Mouse (Mus musculus): Measurements from ENCODE around the gene Sufu. TPM values are rescaled to one million over a fixed set of nuclear protein-coding genes. Genes with fewer than 3 reads are reported as not detected.

Sufu gene
- total and polyA plus RNA-seq, 3 experiments, result 8.7 to 11.0 (median 10.6) TPM

GRCm38 (mm10) chr19:46455556-46455955 is 58.9 kb downstream of the Sufu start:
- intact Hi-C loops (cut with DNase I), result loop anchor here (2.0 kb wide), 2 partner anchors 23 to 47 kb away; no protein-coding TSS in a partner anchor
- TF ChIP-seq CTCF (IDR thresholded peaks at IDR 0.05) (no peak), EP300 (IDR thresholded peaks at IDR 0.05; ENCODE audit: insufficient read depth, low read depth, low read length) (no peak), POLR2A (IDR thresholded peaks at IDR 0.05; ENCODE audit: insufficient read depth, low read depth, low read length) (no peak)
- no peak for DNase-seq
- Histone ChIP-seq H3K4me3 (no peak overlapping the region), H3K4me1 (ENCODE audit: control insufficient read depth, insufficient read depth, low read length) (peaks cover 55% of the 10 kb centered on the region), H3K36me3 (ENCODE audit: control insufficient read depth, insufficient read depth, low read length) (peaks cover 4% of the 10 kb centered on the region), H3K27ac (peak overlapping the region; percentile 67), H3K27me3 (ENCODE audit: control insufficient read depth, insufficient read depth, low read length) (no peaks in the 10 kb centered on the region), H3K9ac (ENCODE audit: low read depth, low read length) (no peak overlapping the region), H3K79me2 (replicated peaks; ENCODE audit: control insufficient read depth, insufficient read depth, low read length) (no peaks in the 10 kb centered on the region)
- WGBS, result 80% methylated on average over 8 of the region's 8 CpGs

DNA sequence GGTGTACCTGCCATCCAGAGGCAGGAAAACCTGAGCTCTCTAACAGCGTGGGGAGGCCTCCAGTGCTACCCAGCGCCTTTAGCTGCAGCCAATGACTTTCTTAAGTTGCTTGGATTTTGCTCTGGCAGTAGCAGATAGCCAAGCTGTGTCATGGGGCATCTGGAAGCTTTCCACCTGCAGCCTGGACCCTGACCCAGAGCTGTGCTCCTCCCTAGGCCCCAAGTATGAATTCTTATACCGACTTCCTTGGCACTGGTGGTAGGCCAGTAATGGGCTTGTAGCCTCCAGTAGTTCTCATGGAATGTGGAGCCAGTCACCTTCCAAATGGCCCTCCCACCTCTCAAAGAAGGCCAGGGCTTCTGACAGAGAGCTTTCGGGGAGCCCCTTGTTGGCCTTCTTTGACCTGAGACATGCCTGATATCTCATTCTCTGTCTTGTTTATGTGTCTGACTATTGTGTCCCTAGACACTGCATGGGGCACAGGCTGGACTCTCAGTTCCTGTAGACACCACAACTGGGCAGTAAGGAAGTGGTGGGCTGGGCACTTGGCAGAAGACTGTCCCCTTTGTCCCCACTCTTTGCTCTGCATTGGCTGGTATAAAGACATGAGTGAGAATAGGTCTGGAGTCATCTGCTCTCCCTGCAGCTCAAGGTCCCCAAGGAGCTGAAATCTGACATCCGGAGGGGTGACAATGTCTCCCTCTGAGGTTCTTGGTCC is 59.5 kb downstream of the Sufu start:
- no peak overlapping the region for H3K4me3 ChIP-seq
- DNase-seq, result peak in 1 of 2 experiments; percentile 24
- peak overlapping the region; percentile 67 for H3K27ac ChIP-seq
- H3K79me2 ChIP-seq (replicated peaks; ENCODE audit: control insufficient read depth, insufficient read depth, low read length), result no peaks in the 10 kb centered on the region
- no peaks in the 10 kb centered on the region for H3K27me3 ChIP-seq (ENCODE audit: control insufficient read depth, insufficient read depth, low read length)
- no peak overlapping the region for H3K9ac ChIP-seq (ENCODE audit: low read depth, low read length)
- 58% methylated on average over 5 of the region's 5 CpGs for WGBS
- H3K36me3 ChIP-seq (ENCODE audit: control insufficient read depth, insufficient read depth, low read length), result peaks cover 4% of the 10 kb centered on the region
- TF ChIP-seq CTCF (IDR thresholded peaks at IDR 0.05) (no peak), POLR2A (IDR thresholded peaks at IDR 0.05; ENCODE audit: insufficient read depth, low read depth, low read length) (no peak), EP300 (IDR thresholded peaks at IDR 0.05; ENCODE audit: insufficient read depth, low read depth, low read length) (no peak)
- peaks cover 55% of the 10 kb centered on the region for H3K4me1 ChIP-seq (ENCODE audit: control insufficient read depth, insufficient read depth, low read length)
- intact Hi-C loops (cut with DNase I), result loop anchor here (2.0 kb wide), 1 partner anchor 69 kb away; no protein-coding TSS in a partner anchor

DNA sequence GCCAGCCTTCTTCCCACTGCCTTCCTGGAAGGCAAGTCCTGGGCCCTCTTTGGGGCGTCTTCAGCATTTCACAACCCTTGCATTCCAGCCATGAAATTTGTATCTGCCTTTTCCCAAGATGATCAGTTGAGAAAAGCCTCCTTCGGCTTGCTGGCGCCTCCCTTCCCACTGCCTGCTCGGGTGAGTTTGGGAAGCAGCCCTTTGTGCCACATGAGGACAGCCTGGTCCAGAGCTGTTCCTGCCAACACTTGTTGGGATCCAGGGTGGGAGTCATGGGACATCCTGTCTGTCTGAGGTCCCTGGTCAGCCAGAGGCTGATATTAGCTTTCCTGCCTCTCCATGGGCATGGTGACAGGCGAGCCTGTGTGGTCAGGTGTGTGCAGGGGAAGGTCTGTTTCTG is 61.1 kb downstream of the Sufu start:
- H3K4me3 ChIP-seq, result no peak overlapping the region
- peak overlapping the region; percentile 69 for H3K27ac ChIP-seq
- DNase-seq, result peak; percentile 48 to 56
- H3K36me3 ChIP-seq (ENCODE audit: control insufficient read depth, insufficient read depth, low read length), result peaks cover 4% of the 10 kb centered on the region
- H3K4me1 ChIP-seq (ENCODE audit: control insufficient read depth, insufficient read depth, low read length), result peaks cover 54% of the 10 kb centered on the region
- 35% methylated on average over 5 of the region's 5 CpGs for WGBS
- intact Hi-C loops (cut with DNase I), result loop anchor here (2.0 kb wide), 1 partner anchor 67 kb away; no protein-coding TSS in a partner anchor
- no peaks in the 10 kb centered on the region for H3K27me3 ChIP-seq (ENCODE audit: control insufficient read depth, insufficient read depth, low read length)
- H3K9ac ChIP-seq (ENCODE audit: low read depth, low read length), result no peak overlapping the region; the same call in 1 of the 2 replicates
- TF ChIP-seq CTCF (IDR thresholded peaks at IDR 0.05), result no peak
- TF ChIP-seq EP300 (IDR thresholded peaks at IDR 0.05; ENCODE audit: insufficient read depth, low read depth, low read length), result peak; percentile 76; the same call in 1 of the 2 replicates
- TF ChIP-seq POLR2A (IDR thresholded peaks at IDR 0.05; ENCODE audit: insufficient read depth, low read depth, low read length), result no peak
- no peaks in the 10 kb centered on the region for H3K79me2 ChIP-seq (replicated peaks; ENCODE audit: control insufficient read depth, insufficient read depth, low read length)

DNA sequence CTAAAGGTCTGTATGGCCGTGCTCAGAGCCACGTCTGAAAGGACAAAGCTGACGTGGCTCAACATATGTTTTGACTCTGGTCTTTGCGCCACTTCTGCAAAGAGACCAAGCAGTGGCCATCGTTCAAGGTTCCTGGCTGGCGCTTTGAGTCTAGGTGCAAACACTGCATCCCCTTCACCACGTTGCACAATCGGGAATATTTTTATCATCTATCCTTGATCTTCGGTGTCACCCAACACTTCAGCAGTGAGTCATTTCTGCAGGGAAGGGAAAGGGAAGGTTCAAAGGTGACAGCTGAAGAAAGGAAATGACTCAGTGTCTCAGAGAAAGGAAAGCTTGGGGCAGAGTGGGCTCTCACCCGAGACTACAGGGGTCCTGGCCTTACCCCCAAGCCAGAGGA is 62.6 kb downstream of the Sufu start:
- Histone ChIP-seq H3K36me3 (ENCODE audit: control insufficient read depth, insufficient read depth, low read length) (peaks cover 4% of the 10 kb centered on the region), H3K4me1 (ENCODE audit: control insufficient read depth, insufficient read depth, low read length) (peaks cover 48% of the 10 kb centered on the region), H3K27ac (peak overlapping the region; percentile 69), H3K79me2 (replicated peaks; ENCODE audit: control insufficient read depth, insufficient read depth, low read length) (no peaks in the 10 kb centered on the region), H3K27me3 (ENCODE audit: control insufficient read depth, insufficient read depth, low read length) (no peaks in the 10 kb centered on the region), H3K4me3 (no peak overlapping the region), H3K9ac (ENCODE audit: low read depth, low read length) (no peak overlapping the region)
- DNase-seq, result no peak
- WGBS, result 33% methylated on average over 10 of the region's 10 CpGs
- TF ChIP-seq POLR2A (IDR thresholded peaks at IDR 0.05; ENCODE audit: insufficient read depth, low read depth, low read length) (no peak), CTCF (IDR thresholded peaks at IDR 0.05) (no peak), EP300 (IDR thresholded peaks at IDR 0.05; ENCODE audit: insufficient read depth, low read depth, low read length) (no peak)
- intact Hi-C loops (cut with DNase I), result no loop called here

DNA sequence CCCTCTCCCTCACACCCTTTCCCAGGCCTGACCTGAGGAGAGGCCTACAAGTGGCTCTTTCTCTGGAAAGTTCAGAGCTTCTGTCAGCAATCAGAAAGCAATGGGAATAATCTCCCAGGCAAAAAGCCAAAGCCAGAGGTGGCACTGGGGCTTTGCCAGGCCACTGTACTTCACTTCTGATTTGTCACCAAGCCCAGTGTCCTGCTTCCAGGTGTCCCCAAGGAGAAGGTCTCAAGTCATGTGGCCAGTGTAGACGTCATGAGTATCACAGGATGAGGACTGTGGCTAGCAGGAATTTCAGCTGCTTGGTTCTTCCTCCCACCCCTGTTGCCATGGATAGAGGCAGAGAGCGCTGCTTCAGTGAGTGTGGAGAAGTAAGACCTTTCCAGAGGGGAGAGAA is 63.2 kb downstream of the Sufu start:
- peaks cover 42% of the 10 kb centered on the region for H3K4me1 ChIP-seq (ENCODE audit: control insufficient read depth, insufficient read depth, low read length)
- H3K36me3 ChIP-seq (ENCODE audit: control insufficient read depth, insufficient read depth, low read length), result peaks cover 4% of the 10 kb centered on the region
- DNase-seq, result peak; percentile 69 to 81
- no peaks in the 10 kb centered on the region for H3K79me2 ChIP-seq (replicated peaks; ENCODE audit: control insufficient read depth, insufficient read depth, low read length)
- TF ChIP-seq CTCF (IDR thresholded peaks at IDR 0.05), result no peak
- 0 out of 2 replicates have a peak, but pooled peaks have one; percentile 16 for TF ChIP-seq POLR2A (IDR thresholded peaks at IDR 0.05; ENCODE audit: insufficient read depth, low read depth, low read length)
- peak; percentile 95 for TF ChIP-seq EP300 (IDR thresholded peaks at IDR 0.05; ENCODE audit: insufficient read depth, low read depth, low read length)
- H3K9ac ChIP-seq (ENCODE audit: low read depth, low read length), result no peak overlapping the region
- 36% methylated on average over 2 of the region's 2 CpGs for whole genome bisulfite sequencing
- H3K4me3 ChIP-seq, result no peak overlapping the region
- H3K27me3 ChIP-seq (ENCODE audit: control insufficient read depth, insufficient read depth, low read length), result no peaks in the 10 kb centered on the region
- H3K27ac ChIP-seq, result peak overlapping the region; percentile 69
- intact Hi-C loops (cut with DNase I), result loop anchor here (2.0 kb wide), 1 partner anchor 15 kb away; no protein-coding TSS in a partner anchor

DNA sequence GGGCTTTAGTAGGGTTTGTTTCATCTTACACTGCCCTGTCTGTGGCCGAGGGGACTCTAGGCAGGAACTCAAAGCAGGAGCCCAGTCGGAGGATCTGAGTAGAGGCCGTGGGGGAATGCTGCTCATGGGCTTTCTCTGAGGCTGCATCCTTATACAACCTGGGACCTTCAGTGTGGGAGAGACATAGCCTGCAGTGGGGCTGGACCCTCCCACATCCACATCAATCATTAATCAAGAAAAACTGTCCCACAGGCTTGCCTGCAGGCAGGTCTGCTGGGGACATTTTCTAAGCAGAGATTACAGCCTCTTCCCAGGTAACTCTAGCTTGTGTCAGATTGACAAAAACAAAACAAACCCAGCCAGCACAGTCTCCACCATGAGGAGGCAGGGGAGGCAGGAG is 65.9 kb downstream of the Sufu start:
- intact Hi-C loops (cut with DNase I), result no loop called here
- DNase-seq, result no peak
- TF ChIP-seq POLR2A (IDR thresholded peaks at IDR 0.05; ENCODE audit: insufficient read depth, low read depth, low read length) (no peak), CTCF (IDR thresholded peaks at IDR 0.05) (no peak), EP300 (IDR thresholded peaks at IDR 0.05; ENCODE audit: insufficient read depth, low read depth, low read length) (no peak)

More for the DNA sequence above, 65.9 kb downstream of the Sufu start:
- peaks cover 24% of the 10 kb centered on the region for H3K4me1 ChIP-seq (ENCODE audit: control insufficient read depth, insufficient read depth, low read length)
- no peaks in the 10 kb centered on the region for H3K79me2 ChIP-seq (replicated peaks; ENCODE audit: control insufficient read depth, insufficient read depth, low read length)
- H3K36me3 ChIP-seq (ENCODE audit: control insufficient read depth, insufficient read depth, low read length), result peaks cover under 1% of the 10 kb centered on the region
- 92% methylated on average over 3 of the region's 3 CpGs for WGBS
- H3K4me3 ChIP-seq, result no peak overlapping the region
- H3K9ac ChIP-seq (ENCODE audit: low read depth, low read length), result no peak overlapping the region
- no peaks in the 10 kb centered on the region for H3K27me3 ChIP-seq (ENCODE audit: control insufficient read depth, insufficient read depth, low read length)
- no peak overlapping the region for H3K27ac ChIP-seq

Measured in heart, adult 2 months (tissue).